In the genomic region with DNA sequence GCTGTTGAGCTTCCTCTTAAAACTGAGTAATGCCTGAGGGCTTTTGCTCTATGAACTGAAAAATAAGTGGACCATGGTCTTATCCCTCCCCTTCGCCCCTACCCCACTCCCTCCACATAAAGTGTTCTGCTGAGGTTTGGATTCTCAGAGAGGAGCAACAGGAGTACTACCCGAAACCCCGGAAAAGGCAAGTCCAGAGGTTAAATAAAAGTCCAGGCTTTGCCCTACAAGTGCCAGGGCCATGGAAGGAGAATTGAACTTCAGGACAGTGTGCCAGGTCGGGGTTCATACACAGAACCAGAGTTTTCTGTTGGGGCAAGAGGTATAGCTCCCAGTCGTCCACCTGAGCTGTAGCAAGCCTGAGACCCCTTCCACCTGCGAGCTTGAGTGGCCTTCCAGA, we compare ENCODE assay signal across 23 mouse cellular contexts.
DNase-seq lines count a peak whose midpoint lies in the region; ATAC-seq lines count a peak whose summit lies in the region.
"Had no signal": no experiment of that assay in that cellular context is flagged by ENCODE, and none has a peak within 500 bp of the region (broad histone marks: within the 10 kb centered on the region; RNA-seq: fewer than 3 reads in every experiment).

No protein-coding gene starts in this region.

- H3K9me3 ChIP-seq in embryonic facial prominence, embryonic 12.5 days, result no peaks in the 10 kb centered on the region
- H3K9me3 ChIP-seq in embryonic facial prominence, embryonic 10.5 days, result no peaks in the 10 kb centered on the region
- H3K9me3 ChIP-seq in lung, embryonic 15.5 days, result no peaks in the 10 kb centered on the region
- no peaks in the 10 kb centered on the region for H3K9me3 ChIP-seq in kidney, embryonic 16.5 days (ENCODE audit: low read length)
- no peaks in the 10 kb centered on the region for H3K9me3 ChIP-seq in stomach, embryonic 16.5 days (replicated peaks; ENCODE audit: control insufficient read depth, low read length)
- H3K9me3 ChIP-seq: hindbrain, embryonic 12.5 days; liver, embryonic 13.5 days; megakaryocyte, embryonic 14.5 days; midbrain, embryonic 15.5 days had no signal

- H3K27me3 ChIP-seq in embryonic facial prominence, embryonic 12.5 days, result no peaks in the 10 kb centered on the region
- H3K27me3 ChIP-seq in embryonic facial prominence, embryonic 10.5 days (replicated peaks; ENCODE audit: low read depth, poor library complexity, severe bottlenecking), result no peaks in the 10 kb centered on the region
- no peaks in the 10 kb centered on the region for H3K27me3 ChIP-seq in lung, embryonic 15.5 days
- H3K27me3 ChIP-seq in kidney, embryonic 16.5 days (ENCODE audit: insufficient read depth, low read length), result no peaks in the 10 kb centered on the region
- no peaks in the 10 kb centered on the region for H3K27me3 ChIP-seq in stomach, embryonic 16.5 days (ENCODE audit: control insufficient read depth, insufficient read depth, low read length)
- H3K27me3 ChIP-seq: hindbrain, embryonic 12.5 days; liver, embryonic 13.5 days; megakaryocyte, embryonic 14.5 days; midbrain, embryonic 15.5 days had no signal

- DNase-seq in embryonic facial prominence, embryonic 10.5 days (ENCODE audit: low spot score), result no peak
- DNase-seq in lung, postnatal 4 days, result no peak
- DNase-seq in gastrocnemius, postnatal 14 days, result no peak
- no peak for DNase-seq in ovary, postnatal 14 days (ENCODE audit: low spot score)
- DNase-seq: adrenal gland, adult 2 months; cerebellum, adult 2 months; heart, postnatal 10 days; layer of hippocampus, adult 9-11 months; left cerebral cortex, postnatal 4 days; liver, embryonic 13.5 days; right cerebral cortex, postnatal 14 days; thymus, postnatal 25 days had no signal

- H3K9ac ChIP-seq in embryonic facial prominence, embryonic 12.5 days, result no peak overlapping the region
- no peak overlapping the region for H3K9ac ChIP-seq in lung, embryonic 15.5 days
- H3K9ac ChIP-seq in kidney, embryonic 16.5 days (replicated peaks; ENCODE audit: low read length), result no peak overlapping the region
- no peak overlapping the region for H3K9ac ChIP-seq in stomach, embryonic 16.5 days (ENCODE audit: low read length)
- H3K9ac ChIP-seq: hindbrain, embryonic 12.5 days; liver, embryonic 13.5 days; midbrain, embryonic 15.5 days had no signal

- H3K36me3 ChIP-seq in embryonic facial prominence, embryonic 12.5 days, result no peaks in the 10 kb centered on the region
- H3K36me3 ChIP-seq in embryonic facial prominence, embryonic 10.5 days (replicated peaks), result no peaks in the 10 kb centered on the region
- H3K36me3 ChIP-seq in lung, embryonic 15.5 days, result no peaks in the 10 kb centered on the region
- H3K36me3 ChIP-seq in kidney, embryonic 16.5 days (ENCODE audit: insufficient read depth, low read length), result no peaks in the 10 kb centered on the region
- H3K36me3 ChIP-seq in stomach, embryonic 16.5 days (ENCODE audit: control insufficient read depth, insufficient read depth, low read length), result no peaks in the 10 kb centered on the region
- H3K36me3 ChIP-seq: hindbrain, embryonic 12.5 days; liver, embryonic 13.5 days; midbrain, embryonic 15.5 days had no signal

- no peak for ATAC-seq in embryonic facial prominence, embryonic 12.5 days (ENCODE audit: insufficient number of reproducible peaks, insufficient read depth, low FRiP score, low TSS enrichment)
- ATAC-seq in lung, embryonic 15.5 days (ENCODE audit: borderline replicate concordance, extremely low read depth, low FRiP score, low TSS enrichment), result no peak
- peak; percentile 47; the same call in 1 of the 2 replicates for ATAC-seq in kidney, embryonic 16.5 days (ENCODE audit: low FRiP score, low TSS enrichment)
- ATAC-seq in stomach, embryonic 16.5 days (ENCODE audit: insufficient read depth, low FRiP score), result no peak
- ATAC-seq: forebrain, embryonic 16.5 days; midbrain, embryonic 15.5 days had no signal

- intact Hi-C loops in gastrocnemius, postnatal 14 days (cut with DNase I; ENCODE audit: low total_unique reads), result no loop called here

- H3K4me1 ChIP-seq in embryonic facial prominence, embryonic 12.5 days, result peaks cover 36% of the 10 kb centered on the region
- H3K4me1 ChIP-seq in embryonic facial prominence, embryonic 10.5 days, result peaks cover 43% of the 10 kb centered on the region
- H3K4me1 ChIP-seq in lung, embryonic 15.5 days, result peaks cover 38% of the 10 kb centered on the region
- H3K4me1 ChIP-seq in kidney, embryonic 16.5 days (ENCODE audit: insufficient read depth, low read length), result peaks cover 32% of the 10 kb centered on the region
- H3K4me1 ChIP-seq in stomach, embryonic 16.5 days (ENCODE audit: control insufficient read depth, insufficient read depth, low read length), result peaks cover 26% of the 10 kb centered on the region
- H3K4me1 ChIP-seq: megakaryocyte, embryonic 14.5 days; midbrain, embryonic 15.5 days had no signal

- 68% methylated on average over 6 of the region's 6 CpGs for WGBS in embryonic facial prominence, embryonic 12.5 days
- 76% methylated on average over 6 of the region's 6 CpGs for WGBS in embryonic facial prominence, embryonic 10.5 days
- WGBS in lung, embryonic 15.5 days, result 65% methylated on average over 6 of the region's 6 CpGs
- WGBS in kidney, embryonic 16.5 days, result 52% methylated on average over 6 of the region's 6 CpGs
- WGBS in stomach, embryonic 16.5 days, result 77% methylated on average over 6 of the region's 6 CpGs

- no peak overlapping the region for H3K4me2 ChIP-seq in embryonic facial prominence, embryonic 12.5 days (replicated peaks)
- H3K4me2 ChIP-seq in lung, embryonic 15.5 days, result no peak overlapping the region
- no peak overlapping the region for H3K4me2 ChIP-seq in kidney, embryonic 16.5 days (replicated peaks; ENCODE audit: low read depth, low read length)
- H3K4me2 ChIP-seq in stomach, embryonic 16.5 days (ENCODE audit: low read depth, low read length), result no peak overlapping the region
- H3K4me2 ChIP-seq: heart, embryonic 11.5 days; hindbrain, embryonic 12.5 days; liver, embryonic 13.5 days; midbrain, embryonic 15.5 days had no signal

- 0 out of 2 replicates have a peak overlapping the region, but pooled peaks have one; percentile 80 for H3K27ac ChIP-seq in embryonic facial prominence, embryonic 12.5 days
- H3K27ac ChIP-seq in embryonic facial prominence, embryonic 10.5 days (replicated peaks), result no peak overlapping the region
- peak overlapping the region; percentile 70; the same call in 1 of the 2 replicates for H3K27ac ChIP-seq in lung, embryonic 15.5 days
- H3K27ac ChIP-seq in kidney, embryonic 16.5 days (ENCODE audit: low read length), result no peak overlapping the region
- peak overlapping the region; percentile 70 for H3K27ac ChIP-seq in stomach, embryonic 16.5 days (ENCODE audit: low read length)
- H3K27ac ChIP-seq: hindbrain, embryonic 12.5 days; left cerebral cortex, adult 2 months; liver, embryonic 13.5 days; midbrain, embryonic 15.5 days had no signal

- H3K4me3 ChIP-seq in embryonic facial prominence, embryonic 12.5 days, result no peak overlapping the region
- H3K4me3 ChIP-seq in embryonic facial prominence, embryonic 10.5 days, result no peak overlapping the region
- H3K4me3 ChIP-seq in lung, embryonic 15.5 days, result no peak overlapping the region
- no peak overlapping the region for H3K4me3 ChIP-seq in kidney, embryonic 16.5 days (ENCODE audit: low read length)
- H3K4me3 ChIP-seq in stomach, embryonic 16.5 days (replicated peaks; ENCODE audit: low read length), result no peak overlapping the region
- H3K4me3 ChIP-seq: hindbrain, embryonic 12.5 days; left cerebral cortex, adult 2 months; liver, embryonic 13.5 days; megakaryocyte, embryonic 14.5 days; midbrain, embryonic 15.5 days; myocyte had no signal

Comparison
In these comparisons a context has a peak if more than half of its experiments do, and no peak if none do; other contexts are left out.
1. H3K27ac ChIP-seq: peak in embryonic facial prominence, embryonic 12.5 days (single experiment), lung, embryonic 15.5 days (single experiment) and stomach, embryonic 16.5 days (single experiment); none in embryonic facial prominence, embryonic 10.5 days (single experiment) and kidney, embryonic 16.5 days (single experiment).